Mouse (Mus musculus): ENCODE data around the gene Gm20517. TPM values are rescaled to one million over a fixed set of nuclear protein-coding genes. Genes with fewer than 3 reads are reported as not detected.
A peak's percentile ranks its signal among the peaks of the same experiment; 100 is the strongest.

Gm20517 gene
- total and polyA plus RNA-seq, 2 experiments from 2014 or later = 1.4 TPM; not detected in 1

GRCm38 (mm10) chr17:47676581-47676980 is 65.2 kb downstream of the Gm20517 start:
- no peak for ATAC-seq (ENCODE audit: insufficient read depth, low read depth)
- H3K4me1 ChIP-seq (ENCODE audit: control insufficient read depth, insufficient read depth) = no peaks in the 10 kb centered on the region; the same call in 1 of the 2 replicates
- TF ChIP-seq CTCF (IDR thresholded peaks at IDR 0.05; ENCODE audit: low read depth) (peak; percentile 86), EP300 (IDR thresholded peaks at IDR 0.05; ENCODE audit: low read depth) (no peak)
- no peak overlapping the region for H3K9ac ChIP-seq (replicated peaks; ENCODE audit: low read depth, low read length)
- H3K36me3 ChIP-seq (replicated peaks; ENCODE audit: control insufficient read depth, insufficient read depth, low read length) = peaks cover 34% of the 10 kb centered on the region
- 17% methylated on average over 9 of the region's 9 CpGs for WGBS
- no peaks in the 10 kb centered on the region for H3K9me3 ChIP-seq (replicated peaks; ENCODE audit: control insufficient read depth, low read length)
- H3K27ac ChIP-seq (ENCODE audit: low read depth) = no peak overlapping the region
- H3K4me3 ChIP-seq (ENCODE audit: low read depth, low read length) = no peak overlapping the region
- H3K4me2 ChIP-seq (ENCODE audit: low read depth, low read length) = no peak overlapping the region
- no peaks in the 10 kb centered on the region for H3K27me3 ChIP-seq (ENCODE audit: control insufficient read depth, insufficient read depth, low read length)
- peak; percentile 64 for DNase-seq (ENCODE audit: low spot score)

- H3K36me3 ChIP-seq (replicated peaks; ENCODE audit: control insufficient read depth, insufficient read depth, low read length) = peaks cover 50% of the 10 kb centered on the region
- no peak overlapping the region for H3K4me2 ChIP-seq (ENCODE audit: low read depth, low read length)
- no peaks in the 10 kb centered on the region for H3K4me1 ChIP-seq (ENCODE audit: control insufficient read depth, insufficient read depth)
- WGBS = 90% methylated on average over 5 of the region's 5 CpGs
- DNase-seq (ENCODE audit: low spot score) = no peak
- no peak for ATAC-seq (ENCODE audit: insufficient read depth, low read depth)
- TF ChIP-seq CTCF (IDR thresholded peaks at IDR 0.05; ENCODE audit: low read depth) (no peak), EP300 (IDR thresholded peaks at IDR 0.05; ENCODE audit: low read depth) (no peak)
- no peak overlapping the region for H3K9ac ChIP-seq (replicated peaks; ENCODE audit: low read depth, low read length)
- H3K27me3 ChIP-seq (ENCODE audit: control insufficient read depth, insufficient read depth, low read length) = no peaks in the 10 kb centered on the region
- no peak overlapping the region for H3K27ac ChIP-seq (ENCODE audit: low read depth)
- no peak overlapping the region for H3K4me3 ChIP-seq (ENCODE audit: low read depth, low read length)
- no peaks in the 10 kb centered on the region for H3K9me3 ChIP-seq (replicated peaks; ENCODE audit: control insufficient read depth, low read length)
Measured at GRCm38 (mm10) chr17:47678238-47678637, 66.8 kb downstream of the Gm20517 start.

- 84% methylated on average over 5 of the region's 5 CpGs for WGBS
- H3K9ac ChIP-seq (replicated peaks; ENCODE audit: low read depth, low read length) = no peak overlapping the region
- H3K27ac ChIP-seq (ENCODE audit: low read depth) = no peak overlapping the region
- H3K9me3 ChIP-seq (replicated peaks; ENCODE audit: control insufficient read depth, low read length) = no peaks in the 10 kb centered on the region
- H3K27me3 ChIP-seq (ENCODE audit: control insufficient read depth, insufficient read depth, low read length) = no peaks in the 10 kb centered on the region
- no peaks in the 10 kb centered on the region for H3K4me1 ChIP-seq (ENCODE audit: control insufficient read depth, insufficient read depth)
- H3K4me2 ChIP-seq (ENCODE audit: low read depth, low read length) = no peak overlapping the region
- H3K4me3 ChIP-seq (ENCODE audit: low read depth, low read length) = no peak overlapping the region
- DNase-seq (ENCODE audit: low spot score) (no peak), ATAC-seq (ENCODE audit: insufficient read depth, low read depth) (no peak)
- TF ChIP-seq CTCF (IDR thresholded peaks at IDR 0.05; ENCODE audit: low read depth) (no peak), EP300 (IDR thresholded peaks at IDR 0.05; ENCODE audit: low read depth) (no peak)
- peaks cover 53% of the 10 kb centered on the region for H3K36me3 ChIP-seq (replicated peaks; ENCODE audit: control insufficient read depth, insufficient read depth, low read length)
Measured at GRCm38 (mm10) chr17:47678702-47679101, 67.3 kb downstream of the Gm20517 start.

GRCm38 (mm10) chr17:47682836-47683235 is 71.4 kb downstream of the Gm20517 start:
- H3K9ac ChIP-seq (replicated peaks; ENCODE audit: low read depth, low read length) = no peak overlapping the region
- no peaks in the 10 kb centered on the region for H3K27me3 ChIP-seq (ENCODE audit: control insufficient read depth, insufficient read depth, low read length)
- H3K27ac ChIP-seq (ENCODE audit: low read depth) = no peak overlapping the region
- no peaks in the 10 kb centered on the region for H3K9me3 ChIP-seq (replicated peaks; ENCODE audit: control insufficient read depth, low read length)
- H3K4me2 ChIP-seq (ENCODE audit: low read depth, low read length) = no peak overlapping the region
- no peak overlapping the region for H3K4me3 ChIP-seq (ENCODE audit: low read depth, low read length)
- ATAC-seq (ENCODE audit: insufficient read depth, low read depth) (no peak), DNase-seq (ENCODE audit: low spot score) (no peak)
- TF ChIP-seq EP300 (IDR thresholded peaks at IDR 0.05; ENCODE audit: low read depth) (no peak), CTCF (IDR thresholded peaks at IDR 0.05; ENCODE audit: low read depth) (no peak)
- WGBS = 73% methylated on average over 4 of the region's 4 CpGs
- H3K4me1 ChIP-seq (ENCODE audit: control insufficient read depth, insufficient read depth) = peaks cover 5% of the 10 kb centered on the region; the same call in 1 of the 2 replicates
- H3K36me3 ChIP-seq (replicated peaks; ENCODE audit: control insufficient read depth, insufficient read depth, low read length) = peaks cover 72% of the 10 kb centered on the region

GRCm38 (mm10) chr17:47687409-47688343 is 76.3 kb downstream of the Gm20517 start:
- Histone ChIP-seq H3K36me3 (replicated peaks; ENCODE audit: control insufficient read depth, insufficient read depth, low read length) (peaks cover 37% of the 10 kb centered on the region), H3K27ac (ENCODE audit: low read depth) (peak overlapping the region; percentile 77), H3K4me3 (ENCODE audit: low read depth, low read length) (peak overlapping the region; percentile 72), H3K9me3 (replicated peaks; ENCODE audit: control insufficient read depth, low read length) (no peaks in the 10 kb centered on the region), H3K4me2 (ENCODE audit: low read depth, low read length) (peak overlapping the region; percentile 94), H3K27me3 (ENCODE audit: control insufficient read depth, insufficient read depth, low read length) (no peaks in the 10 kb centered on the region), H3K4me1 (ENCODE audit: control insufficient read depth, insufficient read depth) (peaks cover 5% of the 10 kb centered on the region; the same call in 1 of the 2 replicates), H3K9ac (replicated peaks; ENCODE audit: low read depth, low read length) (peak overlapping the region; percentile 77)
- DNase-seq (ENCODE audit: low spot score) (peak; percentile 97), ATAC-seq (ENCODE audit: insufficient read depth, low read depth) (peak; percentile 87)
- TF ChIP-seq CTCF (IDR thresholded peaks at IDR 0.05; ENCODE audit: low read depth) = no peak
- TF ChIP-seq EP300 (IDR thresholded peaks at IDR 0.05; ENCODE audit: low read depth) = peak; percentile 49; the same call in 1 of the 2 replicates
- WGBS = under 1% methylated on average over 70 of the region's 70 CpGs
